Mouse (Mus musculus) heart, adult 8-10 months (tissue): ENCODE results near the gene Tns4. TPM values are rescaled to one million over a fixed set of nuclear protein-coding genes. Genes with fewer than 3 reads are reported as not detected.
A peak's percentile ranks its signal among the peaks of the same experiment; 100 is the strongest.

ENCODE experiments used
- DNase-seq: peaks from one replicate; pipeline ENCODE4 v3.0.0; 2022; ENCODE audit warnings: low spot score
- total RNA-seq, 4 experiments: library from RNA; stranded (reverse); gene quantifications; 2 replicates each; pipeline ENCODE4 v1.2.4; 2022

Tns4 gene
- total RNA-seq, 4 experiments from 2014 or later = 0.06 to 0.43 (median 0.16) TPM

GRCm38 (mm10) chr11:99047643-99048042 is 41.5 kb downstream of the Tns4 start:
- DNase-seq = no peak

GRCm38 (mm10) chr11:99047120-99047519 is 42.0 kb downstream of the Tns4 start:
- DNase-seq = peak; percentile 84

GRCm38 (mm10) chr11:99045159-99045889 is 43.8 kb downstream of the Tns4 start:
- no peak for DNase-seq

- no peak for DNase-seq
Measured at GRCm38 (mm10) chr11:99044306-99044705, 44.8 kb downstream of the Tns4 start.

GRCm38 (mm10) chr11:99043632-99044031 is 45.5 kb downstream of the Tns4 start:
- no peak for DNase-seq

GRCm38 (mm10) chr11:99042834-99043431 is 46.2 kb downstream of the Tns4 start:
- DNase-seq = peak; percentile 69

GRCm38 (mm10) chr11:99041841-99042780 is 47.0 kb downstream of the Tns4 start:
- DNase-seq = no peak

- DNase-seq = no peak
Measured at GRCm38 (mm10) chr11:99041051-99041729, 47.9 kb downstream of the Tns4 start, which contains the start of gene Igfbp4. Gene Igfbp4 (plus strand): TSS chr11:99041244.

- DNase-seq = no peak
Measured at GRCm38 (mm10) chr11:99040346-99040974, 48.6 kb downstream of the Tns4 start.

- peak; percentile 86 for DNase-seq
Measured at GRCm38 (mm10) chr11:99039782-99040181, 49.3 kb downstream of the Tns4 start.

- DNase-seq = no peak
Measured at GRCm38 (mm10) chr11:99036254-99036653, 52.9 kb downstream of the Tns4 start.

- no peak for DNase-seq
Measured at GRCm38 (mm10) chr11:99035350-99035749, 53.8 kb downstream of the Tns4 start.

GRCm38 (mm10) chr11:99026899-99027440 is 62.1 kb downstream of the Tns4 start:
- no peak for DNase-seq

- DNase-seq = no peak
Measured at GRCm38 (mm10) chr11:99025878-99026277, 63.2 kb downstream of the Tns4 start.

GRCm38 (mm10) chr11:99024468-99025134 is 64.5 kb downstream of the Tns4 start:
- DNase-seq = no peak

- DNase-seq = peak; percentile 100
Measured at GRCm38 (mm10) chr11:99023500-99024467, 65.3 kb downstream of the Tns4 start, which contains the start of gene Top2a. Gene Top2a (minus strand): TSS chr11:99024189.

GRCm38 (mm10) chr11:99023094-99023493 is 66.0 kb downstream of the Tns4 start:
- no peak for DNase-seq

- DNase-seq = no peak
Measured at GRCm38 (mm10) chr11:99022384-99022933, 66.6 kb downstream of the Tns4 start.

GRCm38 (mm10) chr11:99019844-99020243 is 69.3 kb downstream of the Tns4 start:
- no peak for DNase-seq
